Mouse (Mus musculus) heart, postnatal 0 days (tissue): ENCODE results near the gene 3110082I17Rik.

Source experiments
- CTCF ChIP-seq: IDR thresholded peaks from 2 replicates; pipeline ENCODE4 v1.5.1; 2016; ENCODE audit warnings: antibody characterized with exemption, control low read depth, low read depth
- EP300 ChIP-seq: IDR thresholded peaks from 2 replicates; pipeline ENCODE4 v1.6.1; 2016; ENCODE audit warnings: antibody characterized with exemption, low read depth

DNA sequence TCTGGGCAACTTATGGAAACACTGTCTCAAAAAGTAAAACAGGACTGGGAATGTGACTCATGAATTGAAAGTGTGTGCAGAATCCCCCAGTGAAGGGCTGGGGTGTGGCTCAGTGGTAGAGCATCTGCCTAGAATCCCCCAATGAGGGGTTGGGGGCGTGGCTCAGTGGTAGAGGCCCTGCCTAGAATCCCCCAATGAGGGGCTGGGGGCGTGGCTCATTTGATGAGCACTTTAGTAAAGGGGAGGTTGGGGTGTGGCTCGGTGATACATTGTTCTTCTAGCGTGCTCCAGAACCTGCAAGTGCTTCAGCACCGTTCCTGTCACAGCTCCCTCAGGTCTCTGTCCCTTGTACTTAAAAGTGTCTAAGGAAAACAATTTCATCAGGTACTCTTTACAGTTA, 45.9 kb upstream of the 3110082I17Rik start:
- TF ChIP-seq CTCF, result no peak
- TF ChIP-seq EP300, result no peak
